In the genomic region with DNA sequence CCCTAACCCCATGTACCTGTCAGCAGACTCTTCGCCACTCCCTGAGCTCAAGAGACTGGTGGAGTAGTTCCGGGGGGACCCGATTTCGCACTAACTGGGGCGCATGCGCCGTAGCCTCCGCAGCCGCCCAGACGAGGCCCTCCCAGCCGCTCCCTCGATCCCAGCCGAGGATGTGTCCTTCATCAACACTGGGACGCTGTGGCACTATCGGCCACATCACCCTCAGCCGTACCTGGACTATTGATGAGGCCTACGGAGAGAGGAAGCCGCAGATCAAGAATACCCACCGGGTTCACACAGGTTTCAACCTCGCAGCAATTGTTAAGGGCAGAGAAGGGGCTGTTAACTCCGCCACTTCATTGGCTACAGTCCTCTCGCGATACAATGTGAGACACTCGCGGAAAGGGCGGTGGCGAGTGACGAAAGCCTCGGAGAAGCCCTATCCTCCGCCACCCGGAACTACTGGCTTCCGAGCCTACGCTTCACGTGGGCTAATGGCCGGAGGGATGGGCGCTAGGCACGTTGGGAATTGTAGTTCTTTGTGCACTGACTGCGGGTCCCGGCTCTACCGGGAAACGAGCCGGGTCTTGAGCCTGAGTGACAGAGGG, we compare ENCODE assay signal across 8 mouse cellular contexts. TPM values are rescaled to one million over a fixed set of nuclear protein-coding genes. Genes with fewer than 3 reads are reported as not detected.
A peak's percentile ranks its signal among the peaks of the same experiment; 100 is the strongest.
DNase-seq lines count a peak whose midpoint lies in the region; ATAC-seq lines count a peak whose summit lies in the region.

No protein-coding gene starts in this region.

- WGBS in heart, embryonic 10.5 days: under 1% methylated on average over 42 of the region's 42 CpGs
- under 1% methylated on average over 42 of the region's 42 CpGs for WGBS in kidney, embryonic 15.5 days

- H3K27me3 ChIP-seq in heart, embryonic 10.5 days (ENCODE audit: insufficient read depth, poor library complexity, severe bottlenecking): no peaks in the 10 kb centered on the region
- no peaks in the 10 kb centered on the region for H3K27me3 ChIP-seq in kidney, embryonic 15.5 days

- peak overlapping the region; percentile 96 for H3K27ac ChIP-seq in heart, embryonic 10.5 days
- peak overlapping the region; percentile 92 for H3K27ac ChIP-seq in kidney, embryonic 15.5 days

- peak overlapping the region; percentile 69 for H3K4me2 ChIP-seq in kidney, embryonic 15.5 days

- H3K4me1 ChIP-seq in heart, embryonic 10.5 days: peaks cover 14% of the 10 kb centered on the region
- peaks cover 20% of the 10 kb centered on the region for H3K4me1 ChIP-seq in kidney, embryonic 15.5 days

- peak overlapping the region; percentile 89 for H3K9ac ChIP-seq in kidney, embryonic 15.5 days

- ATAC-seq in erythroblast, adult 5-6 weeks (replicated peaks; ENCODE audit: low FRiP score, poor library complexity, severe bottlenecking): peak; percentile 90
- peak; percentile 96 for ATAC-seq in kidney, embryonic 15.5 days (replicated peaks; ENCODE audit: low FRiP score)
- peak; percentile 97 for ATAC-seq in monocyte, adult 5-6 weeks (replicated peaks; ENCODE audit: insufficient number of reproducible peaks, low FRiP score, low TSS enrichment, poor library complexity, severe bottlenecking)

- H3K36me3 ChIP-seq in heart, embryonic 10.5 days: peaks cover 37% of the 10 kb centered on the region
- peaks cover 36% of the 10 kb centered on the region for H3K36me3 ChIP-seq in kidney, embryonic 15.5 days

- H3K9me3 ChIP-seq in heart, embryonic 10.5 days: no peaks in the 10 kb centered on the region
- H3K9me3 ChIP-seq in kidney, embryonic 15.5 days (replicated peaks): no peaks in the 10 kb centered on the region

- peak; percentile 95 to 97 for DNase-seq in B cell, adult 2 months
- DNase-seq in brain, adult 2 months (ENCODE audit: low read depth, low spot score): peak; percentile 100
- peak; percentile 99 for DNase-seq in heart, embryonic 10.5 days (ENCODE audit: low spot score)
- peak; percentile 97 for DNase-seq in liver
- DNase-seq in spleen, postnatal 4 days (ENCODE audit: low spot score in 2 of 2): peak; percentile 96

- H3K4me3 ChIP-seq in heart, embryonic 10.5 days: peak overlapping the region; percentile 99
- H3K4me3 ChIP-seq in kidney, embryonic 15.5 days (replicated peaks): peak overlapping the region; percentile 81

RNA-seq across cellular contexts. Expression of a gene that starts 0.7 kb away (rescaled TPM):
- 22.6 and 24.0 TPM in 2 replicates for total RNA-seq in erythroblast, adult 5-6 weeks (2015; ENCODE audit: low replicate concordance)
- total RNA-seq in erythroblast, adult 5-6 weeks (2017; ENCODE audit: low replicate concordance): 24.8 and 30.1 TPM in 2 replicates
- polyA plus RNA-seq in heart, embryonic 10.5 days (2016; fragmentation: Nextera tagmentation; extraction: Ambion mirVana): 120 and 143 TPM in 2 replicates
- polyA plus RNA-seq in kidney, embryonic 15.5 days (2015; fragmentation: Nextera tagmentation; extraction: Ambion mirVana): 123 and 148 TPM in 2 replicates
- total RNA-seq in monocyte, adult 5-6 weeks (2017): 68.6 to 86.6 TPM (median 76.9 TPM) in 3 replicates

RNA-seq across cellular contexts. Expression of a gene that starts 0.8 kb away (rescaled TPM):
- 18.6 and 20.5 TPM in 2 replicates for total RNA-seq in erythroblast, adult 5-6 weeks (2015; ENCODE audit: low replicate concordance)
- 10.6 and 20.4 TPM in 2 replicates for total RNA-seq in erythroblast, adult 5-6 weeks (2017; ENCODE audit: low replicate concordance)
- polyA plus RNA-seq in heart, embryonic 10.5 days (2016; fragmentation: Nextera tagmentation; extraction: Ambion mirVana): 21.6 and 29.5 TPM in 2 replicates
- 28.8 and 29.0 TPM in 2 replicates for polyA plus RNA-seq in kidney, embryonic 15.5 days (2015; fragmentation: Nextera tagmentation; extraction: Ambion mirVana)
- total RNA-seq in monocyte, adult 5-6 weeks (2017): 18.3 to 36.7 TPM (median 24.2 TPM) in 3 replicates

RNA-seq across cellular contexts. Expression of a gene that starts 39.4 kb away (rescaled TPM):
- not detected in 2 replicates for total RNA-seq in erythroblast, adult 5-6 weeks (2015; ENCODE audit: low replicate concordance)
- not detected in 2 replicates for total RNA-seq in erythroblast, adult 5-6 weeks (2017; ENCODE audit: low replicate concordance)
- polyA plus RNA-seq in heart, embryonic 10.5 days (2016; fragmentation: Nextera tagmentation; extraction: Ambion mirVana): not detected in 2 replicates
- polyA plus RNA-seq in kidney, embryonic 15.5 days (2015; fragmentation: Nextera tagmentation; extraction: Ambion mirVana): not detected in 2 replicates
- not detected in 3 replicates for total RNA-seq in monocyte, adult 5-6 weeks (2017)

Comparison
In these comparisons a context has a peak if more than half of its experiments do, and no peak if none do; other contexts are left out.
1. Peak in every context shown above with its lines: DNase-seq, ATAC-seq, H3K4me3 ChIP-seq and H3K27ac ChIP-seq.